Mouse (Mus musculus): ENCODE data around the gene Il11. TPM values are rescaled to one million over a fixed set of nuclear protein-coding genes. Genes with fewer than 3 reads are reported as not detected.
A peak's percentile ranks its signal among the peaks of the same experiment; 100 is the strongest.

Gene Il11
- polyA plus RNA-seq, 1 experiment: 1.3 TPM

GRCm38 (mm10) chr7:4779921-4780320 is 2.7 kb downstream of the Il11 start:
- no peak for TF ChIP-seq FOSL1 (IDR thresholded peaks at IDR 0.05; ENCODE audit: insufficient read depth, low read length, poor library complexity, severe bottlenecking)
- TF ChIP-seq CEBPB (IDR thresholded peaks at IDR 0.05; ENCODE audit: low read depth): no peak
- no peak for TF ChIP-seq MYOG (IDR thresholded peaks at IDR 0.05; ENCODE audit: control insufficient read depth, extremely low read depth, insufficient read length)
- no peak for TF ChIP-seq MYOD1 (IDR thresholded peaks at IDR 0.05; ENCODE audit: control insufficient read depth, insufficient read length, low read depth)
- TF ChIP-seq MAX (IDR thresholded peaks at IDR 0.05): no peak
- no peak for TF ChIP-seq USF1 (IDR thresholded peaks at IDR 0.05; ENCODE audit: low read depth)
- no peak for TF ChIP-seq CTCF (IDR thresholded peaks at IDR 0.05; ENCODE audit: control insufficient read depth, insufficient read depth, insufficient read length)
- H3K27me3 ChIP-seq (ENCODE audit: control insufficient read depth, insufficient read depth, insufficient read length): peaks cover 5% of the 10 kb centered on the region
- no peak overlapping the region for H3ac ChIP-seq (ENCODE audit: control insufficient read depth, insufficient read length, low read depth)
- no peaks in the 10 kb centered on the region for H3K79me3 ChIP-seq (ENCODE audit: low read depth)
- no peaks in the 10 kb centered on the region for H3K79me2 ChIP-seq (ENCODE audit: control insufficient read depth, insufficient read depth)
- no peak overlapping the region for H3K4me3 ChIP-seq (ENCODE audit: insufficient read depth, poor library complexity, severe bottlenecking)
- peaks cover 1% of the 10 kb centered on the region for H3K36me3 ChIP-seq (ENCODE audit: control insufficient read depth, insufficient read depth)

DNA sequence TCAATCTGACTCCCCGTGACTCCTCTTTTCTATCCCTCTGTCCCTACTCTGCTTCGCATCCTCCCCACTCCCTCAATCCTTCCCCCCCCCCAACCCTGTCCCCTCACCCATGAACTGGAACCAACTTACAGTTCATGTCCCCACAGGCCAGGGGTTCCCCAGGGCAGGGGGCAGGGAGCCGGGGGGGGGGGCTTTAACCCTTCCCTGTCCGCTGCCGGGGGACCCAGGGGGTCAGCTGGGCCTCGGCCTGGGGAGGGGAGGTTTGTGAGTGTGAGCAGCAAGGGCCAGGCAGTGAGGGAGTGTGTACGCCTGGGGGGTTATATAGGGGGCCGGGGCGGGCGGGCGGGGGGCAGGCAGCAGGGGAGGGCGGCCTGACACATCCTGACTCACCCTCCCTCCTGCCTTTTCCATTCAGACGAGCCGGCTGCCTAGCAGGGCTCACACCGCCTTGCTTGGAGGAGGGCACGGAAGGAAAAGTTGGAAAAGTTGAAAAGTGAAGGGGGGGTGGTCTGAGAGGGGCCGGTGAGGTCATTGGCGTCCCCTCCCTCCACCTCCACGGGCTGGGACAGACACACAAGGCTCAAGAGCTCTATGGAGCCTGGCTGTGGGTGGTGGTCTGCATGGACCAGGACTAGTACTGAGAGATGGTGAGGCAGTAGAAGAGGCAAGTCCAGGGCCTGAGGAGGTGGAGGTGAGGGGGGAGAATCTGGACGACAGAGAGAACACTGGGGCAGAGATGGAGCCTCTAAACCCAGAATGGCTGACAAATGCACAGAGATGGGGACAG is 4.6 kb downstream of the Il11 start:
- Histone ChIP-seq H3ac (ENCODE audit: control insufficient read depth, insufficient read length, low read depth) (no peak overlapping the region), H3K79me2 (ENCODE audit: control insufficient read depth, insufficient read depth) (no peaks in the 10 kb centered on the region), H3K36me3 (ENCODE audit: control insufficient read depth, insufficient read depth) (no peaks in the 10 kb centered on the region), H3K4me3 (ENCODE audit: insufficient read depth, poor library complexity, severe bottlenecking) (no peak overlapping the region), H3K79me3 (ENCODE audit: low read depth) (no peaks in the 10 kb centered on the region), H3K27me3 (ENCODE audit: control insufficient read depth, insufficient read depth, insufficient read length) (peaks cover 5% of the 10 kb centered on the region)
- TF ChIP-seq CEBPB (IDR thresholded peaks at IDR 0.05; ENCODE audit: low read depth) (no peak), USF1 (IDR thresholded peaks at IDR 0.05; ENCODE audit: low read depth) (no peak), MAX (IDR thresholded peaks at IDR 0.05) (no peak), MYOD1 (IDR thresholded peaks at IDR 0.05; ENCODE audit: control insufficient read depth, insufficient read length, low read depth) (no peak), CTCF (IDR thresholded peaks at IDR 0.05; ENCODE audit: control insufficient read depth, insufficient read depth, insufficient read length) (no peak), FOSL1 (IDR thresholded peaks at IDR 0.05; ENCODE audit: insufficient read depth, low read length, poor library complexity, severe bottlenecking) (no peak)

- no peak for TF ChIP-seq MAX (IDR thresholded peaks at IDR 0.05)
- TF ChIP-seq CEBPB (IDR thresholded peaks at IDR 0.05; ENCODE audit: low read depth): no peak
- no peak for TF ChIP-seq MYOD1 (IDR thresholded peaks at IDR 0.05; ENCODE audit: control insufficient read depth, insufficient read length, low read depth)
- Histone ChIP-seq H3ac (ENCODE audit: control insufficient read depth, insufficient read length, low read depth) (peak overlapping the region; percentile 35), H3K27me3 (ENCODE audit: control insufficient read depth, insufficient read depth, insufficient read length) (peaks cover 5% of the 10 kb centered on the region), H3K4me3 (ENCODE audit: insufficient read depth, poor library complexity, severe bottlenecking) (peak overlapping the region; percentile 21), H3K79me3 (ENCODE audit: low read depth) (no peaks in the 10 kb centered on the region), H3K36me3 (ENCODE audit: control insufficient read depth, insufficient read depth) (no peaks in the 10 kb centered on the region), H3K79me2 (ENCODE audit: control insufficient read depth, insufficient read depth) (no peaks in the 10 kb centered on the region)
Observed at GRCm38 (mm10) chr7:4776861-4777830, 5.5 kb downstream of the Il11 start.

- no peak for TF ChIP-seq MYOD1 (IDR thresholded peaks at IDR 0.05; ENCODE audit: control insufficient read depth, insufficient read length, low read depth)
- no peak for TF ChIP-seq FOSL1 (IDR thresholded peaks at IDR 0.05; ENCODE audit: insufficient read depth, low read length, poor library complexity, severe bottlenecking)
- no peak for TF ChIP-seq CTCF (IDR thresholded peaks at IDR 0.05; ENCODE audit: control insufficient read depth, insufficient read depth, insufficient read length)
- TF ChIP-seq MYOG (IDR thresholded peaks at IDR 0.05; ENCODE audit: control insufficient read depth, extremely low read depth, insufficient read length): no peak
- TF ChIP-seq USF1 (IDR thresholded peaks at IDR 0.05; ENCODE audit: low read depth): no peak
- no peak for TF ChIP-seq MAX (IDR thresholded peaks at IDR 0.05)
- TF ChIP-seq CEBPB (IDR thresholded peaks at IDR 0.05; ENCODE audit: low read depth): no peak
- Histone ChIP-seq H3K79me2 (ENCODE audit: control insufficient read depth, insufficient read depth) (no peaks in the 10 kb centered on the region), H3K4me3 (ENCODE audit: insufficient read depth, poor library complexity, severe bottlenecking) (no peak overlapping the region), H3K79me3 (ENCODE audit: low read depth) (no peaks in the 10 kb centered on the region), H3K36me3 (ENCODE audit: control insufficient read depth, insufficient read depth) (no peaks in the 10 kb centered on the region), H3ac (ENCODE audit: control insufficient read depth, insufficient read length, low read depth) (no peak overlapping the region), H3K27me3 (ENCODE audit: control insufficient read depth, insufficient read depth, insufficient read length) (peaks cover 5% of the 10 kb centered on the region)
Observed at GRCm38 (mm10) chr7:4776131-4776530, 6.5 kb downstream of the Il11 start.

GRCm38 (mm10) chr7:4771202-4771601 is 11.5 kb downstream of the Il11 start, which contains the start of gene Fam71e2:
TSS of gene Fam71e2 (minus strand) at chr7:4771302.
- Histone ChIP-seq H3K36me3 (ENCODE audit: control insufficient read depth, insufficient read depth) (no peaks in the 10 kb centered on the region), H3ac (ENCODE audit: control insufficient read depth, insufficient read length, low read depth) (no peak within 1 kb of the TSS), H3K27me3 (ENCODE audit: control insufficient read depth, insufficient read depth, insufficient read length) (peaks cover 8% of the 10 kb centered on the region), H3K79me3 (ENCODE audit: low read depth) (no peaks in the 10 kb centered on the region), H3K79me2 (ENCODE audit: control insufficient read depth, insufficient read depth) (no peaks in the 10 kb centered on the region), H3K4me3 (ENCODE audit: insufficient read depth, poor library complexity, severe bottlenecking) (no peak within 1 kb of the TSS)
- TF ChIP-seq CTCF (IDR thresholded peaks at IDR 0.05; ENCODE audit: control insufficient read depth, insufficient read depth, insufficient read length) (no peak), MYOD1 (IDR thresholded peaks at IDR 0.05; ENCODE audit: control insufficient read depth, insufficient read length, low read depth) (no peak), FOSL1 (IDR thresholded peaks at IDR 0.05; ENCODE audit: insufficient read depth, low read length, poor library complexity, severe bottlenecking) (no peak), MYOG (IDR thresholded peaks at IDR 0.05; ENCODE audit: control insufficient read depth, extremely low read depth, insufficient read length) (no peak), MAX (IDR thresholded peaks at IDR 0.05) (no peak), USF1 (IDR thresholded peaks at IDR 0.05; ENCODE audit: low read depth) (no peak), CEBPB (IDR thresholded peaks at IDR 0.05; ENCODE audit: low read depth) (no peak)

Data from C2C12 (cell line).